Mouse (Mus musculus) 3T3-L1 (cell line): ENCODE results near the gene Mmp9.
A peak's percentile ranks its signal among the peaks of the same experiment; 100 is the strongest.

Experiments
- DNase-seq: peaks from one replicate; pipeline ENCODE4 v3.0.0-alpha.2; 2015; ENCODE audit warnings: low read depth, low spot score

The Mmp9 gene

GRCm38 (mm10) chr2:164940140-164940830, at the start of gene Mmp9:
TSS of gene Mmp9 (plus strand) at chr2:164940780.
- DNase-seq, result no peak

- DNase-seq, result no peak
Observed at GRCm38 (mm10) chr2:164891056-164891834, 49.3 kb upstream of the Mmp9 start.

- DNase-seq, result no peak
Observed at GRCm38 (mm10) chr2:164891908-164892695, 48.5 kb upstream of the Mmp9 start.

GRCm38 (mm10) chr2:164892696-164893216, 47.8 kb upstream of the Mmp9 start:
- DNase-seq, result no peak

GRCm38 (mm10) chr2:164894048-164894447, 46.5 kb upstream of the Mmp9 start:
- DNase-seq, result no peak

- peak; percentile 56 for DNase-seq
Observed at GRCm38 (mm10) chr2:164894644-164895043, 45.9 kb upstream of the Mmp9 start.

GRCm38 (mm10) chr2:164895885-164896284, 44.7 kb upstream of the Mmp9 start:
- DNase-seq, result no peak

GRCm38 (mm10) chr2:164898008-164898407, 42.6 kb upstream of the Mmp9 start:
- DNase-seq, result no peak

GRCm38 (mm10) chr2:164899034-164899433, 41.5 kb upstream of the Mmp9 start:
- DNase-seq, result no peak

- no peak for DNase-seq
Observed at GRCm38 (mm10) chr2:164899723-164900459, 40.7 kb upstream of the Mmp9 start.

GRCm38 (mm10) chr2:164901380-164901779, 39.2 kb upstream of the Mmp9 start:
- no peak for DNase-seq

GRCm38 (mm10) chr2:164903496-164903895, 37.1 kb upstream of the Mmp9 start:
- DNase-seq, result no peak

- DNase-seq, result peak; percentile 31
Observed at GRCm38 (mm10) chr2:164906071-164906470, 34.5 kb upstream of the Mmp9 start.

- no peak for DNase-seq
Observed at GRCm38 (mm10) chr2:164907511-164907910, 33.1 kb upstream of the Mmp9 start.

- no peak for DNase-seq
Observed at GRCm38 (mm10) chr2:164908011-164908410, 32.6 kb upstream of the Mmp9 start.

GRCm38 (mm10) chr2:164909100-164909499, 31.5 kb upstream of the Mmp9 start:
- no peak for DNase-seq

GRCm38 (mm10) chr2:164909542-164909941, 31.0 kb upstream of the Mmp9 start:
- peak; percentile 87 for DNase-seq

GRCm38 (mm10) chr2:164910360-164911061, 30.1 kb upstream of the Mmp9 start:
- no peak for DNase-seq

- peak; percentile 87 for DNase-seq
Observed at GRCm38 (mm10) chr2:164911086-164912048, 29.2 kb upstream of the Mmp9 start, which contains the start of gene Zfp335. TSS of gene Zfp335 (minus strand) at chr2:164911757.
